Mouse (Mus musculus) kidney, embryonic 14.5 days (tissue): ENCODE data around the gene Gm47995. TPM values are rescaled to one million over a fixed set of nuclear protein-coding genes. Genes with fewer than 3 reads are reported as not detected.
"Not testable (repeated sequence)": the region's sequence is repeated elsewhere in the genome, so short reads cannot be mapped to it uniquely, and the experiment has no call there.

Experiments used
- ATAC-seq: fragments of 200-750 bp; cut with Nextera tagmentation; 2 replicates; pipeline ENCODE4 v1.8.0; 2017; ENCODE audit warnings: moderate number of reproducible peaks, mild to moderate bottlenecking, moderate TSS enrichment, moderate library complexity; ENCODE audit not compliant: low FRiP score, low TSS enrichment
- H3K27ac ChIP-seq: fragments of 300-500 bp; sonication (generic); 2 replicates; pipeline ENCODE4 v1.5.1; 2014; ENCODE audit warnings: low read depth, mild to moderate bottlenecking, low read length, moderate library complexity, mixed read lengths
- H3K27me3 ChIP-seq: fragments of 300-500 bp; sonication (generic); 2 replicates; pipeline ENCODE4 v1.6.1; 2014; ENCODE audit warnings: mild to moderate bottlenecking, low read length; ENCODE audit not compliant: control insufficient read depth, insufficient read depth
- H3K36me3 ChIP-seq: fragments of 300-500 bp; sonication (generic); 2 replicates; pipeline ENCODE4 v1.6.1; 2014; ENCODE audit warnings: low read length, mixed read lengths; ENCODE audit not compliant: control insufficient read depth, insufficient read depth
- H3K4me1 ChIP-seq: fragments of 300-500 bp; sonication (generic); 2 replicates; pipeline ENCODE4 v1.6.1; 2014; ENCODE audit warnings: low read length, mixed read lengths; ENCODE audit not compliant: control insufficient read depth, insufficient read depth
- H3K4me2 ChIP-seq: fragments of 300-500 bp; sonication (generic); replicated peaks from 2 replicates; pipeline ENCODE4 v1.6.1; 2014; ENCODE audit warnings: low read depth, mild to moderate bottlenecking, low read length
- H3K4me3 ChIP-seq: fragments of 300-500 bp; sonication (generic); 2 replicates; pipeline ENCODE4 v1.5.1; 2014; ENCODE audit warnings: mild to moderate bottlenecking, low read length
- H3K9ac ChIP-seq: fragments of 300-500 bp; sonication (generic); 2 replicates; pipeline ENCODE4 v1.6.1; 2014; ENCODE audit warnings: low read depth, mild to moderate bottlenecking, low read length, moderate library complexity
- H3K9me3 ChIP-seq: fragments of 300-500 bp; sonication (generic); 2 replicates; pipeline ENCODE4 v1.6.1; 2016; ENCODE audit warnings: low read length; ENCODE audit not compliant: control insufficient read depth
- WGBS: fragments of 180-500 bp; shearing (Covaris S2); extraction: QIAGEN DNeasy Blood & Tissue Kit; methylation state at CpG from one replicate; pipeline ENCODE4 v1.1.7; 2014; 5-methylcytosine and 5-hydroxymethylcytosine counted together
- polyA plus RNA-seq: library from polyadenylated mRNA; unstranded; fragments of >200 nt; fragmentation: Nextera tagmentation; extraction: Ambion mirVana; gene quantifications from 2 replicates; pipeline ENCODE4 v1.2.1, GENCODE M21; 2014

The Gm47995 gene
- polyA plus RNA-seq, 1 experiment from 2014 or later, result 0.34 TPM

DNA sequence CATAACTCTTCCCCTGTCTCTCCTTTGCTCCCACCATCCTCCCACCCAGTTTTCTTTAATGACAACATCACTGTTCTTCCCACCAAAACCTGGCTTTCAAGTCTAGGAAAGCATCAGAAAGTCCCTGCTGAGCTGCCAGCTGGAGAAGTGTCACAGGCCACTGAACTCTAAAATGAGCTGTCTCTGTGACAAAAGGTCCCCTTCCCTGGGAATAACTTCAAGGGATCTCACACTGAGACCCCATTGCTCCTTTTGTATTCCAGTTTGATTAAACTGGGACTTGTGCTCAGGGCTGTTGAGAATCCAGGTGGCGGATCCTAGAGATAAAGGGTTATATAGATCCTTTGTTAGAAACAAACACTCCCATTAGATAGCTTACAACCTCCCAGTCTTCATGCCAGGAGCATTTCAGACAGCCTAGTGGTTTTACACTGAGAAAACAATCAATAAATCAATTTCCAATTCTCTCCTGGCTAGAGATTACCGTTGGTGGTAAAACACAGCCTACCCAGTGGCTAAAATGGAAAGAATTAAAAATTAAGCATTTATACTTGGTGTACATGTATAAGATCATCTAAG lies 19.7 kb upstream of the Gm47995 start:
- no peak overlapping the region for H3K9ac ChIP-seq
- no peaks in the 10 kb centered on the region for H3K36me3 ChIP-seq
- H3K4me1 ChIP-seq, result 0 out of 2 replicates have a peak, but pooled peaks cover 4% of the 10 kb centered on the region
- H3K4me3 ChIP-seq, result no peak overlapping the region
- no peak overlapping the region; the same call in 1 of the 2 replicates for H3K27ac ChIP-seq
- H3K4me2 ChIP-seq, result no peak overlapping the region
- peak; percentile 26; the same call in 1 of the 2 replicates for ATAC-seq
- WGBS, result 46% methylated on average over 2 of the region's 2 CpGs
- H3K27me3 ChIP-seq, result no peaks in the 10 kb centered on the region
- no peaks in the 10 kb centered on the region for H3K9me3 ChIP-seq

DNA sequence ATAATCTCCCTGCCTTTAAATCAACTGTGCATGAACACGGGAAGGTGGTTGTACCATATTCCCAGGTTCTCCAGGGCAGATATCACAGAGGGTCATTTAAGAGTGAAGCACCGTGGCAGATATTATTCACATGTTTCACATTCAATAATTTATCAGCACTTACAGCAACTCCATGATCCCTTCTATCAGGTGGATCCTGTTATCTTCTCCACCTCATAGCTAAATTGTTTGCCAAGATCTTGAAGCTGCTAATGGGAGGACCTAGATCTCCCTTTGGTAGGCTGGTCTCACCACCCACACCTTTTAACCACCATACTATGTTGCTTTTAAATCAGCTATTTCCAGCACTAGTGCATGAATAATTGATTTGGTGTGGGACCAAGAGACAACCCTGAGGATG lies 18.1 kb upstream of the Gm47995 start:
- no peak overlapping the region for H3K9ac ChIP-seq
- H3K27ac ChIP-seq, result no peak overlapping the region
- no peak for ATAC-seq
- no peak overlapping the region for H3K4me3 ChIP-seq
- H3K9me3 ChIP-seq, result no peaks in the 10 kb centered on the region
- WGBS, result 77% methylated on average over 2 of the region's 2 CpGs
- H3K36me3 ChIP-seq, result no peaks in the 10 kb centered on the region
- no peaks in the 10 kb centered on the region for H3K27me3 ChIP-seq
- 0 out of 2 replicates have a peak, but pooled peaks cover 4% of the 10 kb centered on the region for H3K4me1 ChIP-seq
- H3K4me2 ChIP-seq, result no peak overlapping the region

DNA sequence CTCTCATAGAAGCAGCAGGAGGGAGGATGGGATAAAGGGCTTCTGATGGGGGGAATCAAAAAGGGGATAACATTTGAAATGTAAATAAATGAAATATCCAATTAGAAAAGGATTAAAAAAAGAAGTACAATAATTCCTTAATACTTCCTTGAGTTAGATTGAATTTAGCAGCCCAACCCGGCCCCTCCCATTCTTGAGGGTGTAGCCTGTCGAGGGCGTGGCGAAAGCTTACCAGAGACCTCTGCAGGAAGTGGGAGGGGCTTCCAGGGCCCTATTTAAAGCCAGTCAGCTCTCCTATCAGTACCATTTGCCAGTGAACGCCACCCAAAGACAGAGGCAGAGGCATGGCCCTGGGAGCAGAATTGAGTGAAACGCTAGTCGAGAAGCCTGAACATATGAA lies 16.0 kb upstream of the Gm47995 start, which contains the start of gene Gm47985:
Gene Gm47985 (plus strand): TSS at position 272 of the 400 bp plus-strand sequence.
- not testable (repeated sequence) for H3K4me2 ChIP-seq, H3K9ac ChIP-seq, H3K4me1 ChIP-seq, H3K27me3 ChIP-seq, ATAC-seq, H3K4me3 ChIP-seq, H3K9me3 ChIP-seq, H3K27ac ChIP-seq, H3K36me3 ChIP-seq
- no CpG with 5 or more reads among the region's 7 CpGs for WGBS

DNA sequence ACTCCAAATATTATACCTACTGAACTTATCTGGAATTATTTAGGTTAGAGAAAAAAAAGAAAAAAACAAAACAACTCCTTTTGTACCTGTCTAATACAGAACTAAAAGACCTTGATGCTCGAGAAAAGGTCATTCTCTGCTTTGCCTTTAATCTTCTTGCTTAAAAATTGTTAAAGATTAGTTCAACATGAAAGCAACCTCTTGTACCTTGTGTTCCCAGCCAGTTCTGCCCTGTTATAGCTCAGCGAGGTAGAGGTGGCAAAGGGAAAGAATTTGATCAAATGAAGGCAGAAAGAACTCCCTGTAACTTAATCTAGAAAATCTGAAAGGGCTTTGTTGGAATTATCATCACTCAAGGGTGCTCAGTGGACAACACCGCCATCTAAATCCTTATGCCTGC lies 12.1 kb upstream of the Gm47995 start:
- WGBS, result 74% methylated on average over 3 of the region's 3 CpGs
- not testable (repeated sequence) for H3K27me3 ChIP-seq, H3K36me3 ChIP-seq, H3K4me2 ChIP-seq, H3K4me1 ChIP-seq, H3K9me3 ChIP-seq, ATAC-seq, H3K4me3 ChIP-seq, H3K27ac ChIP-seq, H3K9ac ChIP-seq

DNA sequence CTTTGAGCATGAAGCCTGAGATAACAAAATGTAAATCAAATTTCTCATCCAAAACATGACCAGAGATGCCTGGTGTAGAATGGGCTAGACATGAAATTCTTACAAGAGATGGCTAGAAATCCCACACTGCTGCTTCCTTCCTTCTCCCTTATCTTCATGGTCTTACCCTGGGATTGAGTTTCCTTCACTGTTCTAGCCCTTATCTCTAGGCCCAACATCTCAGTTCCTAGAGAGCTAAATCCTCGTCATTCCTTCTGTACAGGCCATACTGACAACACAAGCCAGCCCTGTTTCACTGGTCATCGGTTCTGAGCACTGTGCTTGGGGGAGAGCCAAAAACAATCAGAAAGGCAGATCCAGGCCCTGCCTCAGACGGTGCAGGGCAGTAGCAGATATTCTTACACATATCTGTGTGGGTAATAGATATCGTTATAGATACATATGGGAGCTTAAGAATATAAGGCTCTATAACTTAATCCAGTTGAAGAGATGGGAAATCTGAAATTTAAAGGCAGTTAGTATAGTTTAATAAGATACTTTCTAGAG lies 11.3 kb upstream of the Gm47995 start:
- not testable (repeated sequence) for H3K4me1 ChIP-seq, ATAC-seq, H3K9me3 ChIP-seq, H3K9ac ChIP-seq, H3K27ac ChIP-seq, H3K4me3 ChIP-seq, H3K27me3 ChIP-seq, H3K4me2 ChIP-seq, H3K36me3 ChIP-seq
- WGBS, result 81% methylated on average over 4 of the region's 4 CpGs

DNA sequence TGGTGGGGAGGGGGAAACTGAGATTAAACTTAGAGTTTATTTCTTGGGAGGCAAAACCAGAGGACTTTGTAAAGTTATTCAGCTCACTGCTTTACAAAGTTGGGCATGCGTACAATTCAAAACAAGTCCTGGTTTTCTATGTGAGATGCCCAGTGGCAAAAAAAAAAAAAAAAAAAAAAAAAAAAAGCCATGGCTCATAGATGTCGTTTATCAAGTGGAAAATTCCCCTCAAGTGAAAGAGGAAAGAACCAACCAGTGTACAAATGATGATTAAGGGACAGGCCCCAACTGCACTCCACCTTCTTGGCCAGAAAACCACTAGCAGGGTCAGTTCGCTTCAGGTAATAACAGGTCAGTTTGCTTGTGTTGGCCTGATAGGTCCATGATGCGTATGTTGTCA lies 9.8 kb upstream of the Gm47995 start:
- Histone ChIP-seq H3K9me3 (no peaks in the 10 kb centered on the region), H3K4me2 (no peak overlapping the region), H3K4me3 (no peak overlapping the region), H3K36me3 (no peaks in the 10 kb centered on the region), H3K27ac (no peak overlapping the region), H3K9ac (no peak overlapping the region), H3K4me1 (no peaks in the 10 kb centered on the region), H3K27me3 (no peaks in the 10 kb centered on the region)
- WGBS, result 90% methylated on average over 4 of the region's 4 CpGs
- 0 out of 2 replicates have a peak, but pooled peaks have one; percentile 32 for ATAC-seq

DNA sequence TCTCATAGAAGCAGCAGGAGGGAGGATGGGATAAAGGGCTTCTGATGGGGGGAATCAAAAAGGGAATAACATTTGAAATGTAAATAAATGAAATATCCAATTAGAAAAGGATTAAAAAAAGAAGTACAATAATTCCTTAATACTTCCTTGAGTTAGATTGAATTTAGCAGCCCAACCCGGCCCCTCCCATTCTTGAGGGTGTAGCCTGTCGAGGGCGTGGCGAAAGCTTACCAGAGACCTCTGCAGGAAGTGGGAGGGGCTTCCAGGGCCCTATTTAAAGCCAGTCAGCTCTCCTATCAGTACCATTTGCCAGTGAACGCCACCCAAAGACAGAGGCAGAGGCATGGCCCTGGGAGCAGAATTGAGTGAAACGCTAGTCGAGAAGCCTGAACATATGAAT lies 6.2 kb upstream of the Gm47995 start, which contains the start of gene Gm8947:
Gene Gm8947 (plus strand): TSS at position 302 of the 400 bp plus-strand sequence.
- no CpG with 5 or more reads among the region's 7 CpGs for WGBS
- not testable (repeated sequence) for ATAC-seq, H3K9ac ChIP-seq, H3K4me3 ChIP-seq, H3K4me2 ChIP-seq, H3K27ac ChIP-seq, H3K4me1 ChIP-seq, H3K9me3 ChIP-seq, H3K36me3 ChIP-seq, H3K27me3 ChIP-seq

DNA sequence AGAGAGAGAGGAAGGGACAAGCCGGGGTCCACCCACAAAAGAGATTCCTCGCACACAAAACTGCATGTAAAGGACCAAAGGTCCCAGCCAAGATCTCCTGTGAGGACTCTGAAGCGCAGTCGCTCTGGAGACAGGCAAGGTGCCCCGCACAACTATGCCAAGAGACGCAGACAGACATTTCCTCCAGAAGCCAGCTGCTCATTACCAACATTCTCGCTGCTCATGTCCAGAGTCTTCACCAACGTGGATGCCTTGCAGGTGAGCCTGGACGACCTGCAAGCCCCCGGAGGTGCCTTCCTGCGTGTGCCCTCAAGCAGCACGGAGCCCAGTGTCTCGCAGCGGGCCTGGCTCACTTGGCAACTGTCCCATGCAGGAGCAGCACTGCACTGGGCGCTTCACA lies 5.5 kb upstream of the Gm47995 start:
- H3K4me1 ChIP-seq, H3K27ac ChIP-seq, H3K4me3 ChIP-seq, H3K9ac ChIP-seq, ATAC-seq, H3K27me3 ChIP-seq, H3K36me3 ChIP-seq, H3K4me2 ChIP-seq, H3K9me3 ChIP-seq: not testable (repeated sequence)
- 93% methylated on average over 14 of the region's 15 CpGs for WGBS

DNA sequence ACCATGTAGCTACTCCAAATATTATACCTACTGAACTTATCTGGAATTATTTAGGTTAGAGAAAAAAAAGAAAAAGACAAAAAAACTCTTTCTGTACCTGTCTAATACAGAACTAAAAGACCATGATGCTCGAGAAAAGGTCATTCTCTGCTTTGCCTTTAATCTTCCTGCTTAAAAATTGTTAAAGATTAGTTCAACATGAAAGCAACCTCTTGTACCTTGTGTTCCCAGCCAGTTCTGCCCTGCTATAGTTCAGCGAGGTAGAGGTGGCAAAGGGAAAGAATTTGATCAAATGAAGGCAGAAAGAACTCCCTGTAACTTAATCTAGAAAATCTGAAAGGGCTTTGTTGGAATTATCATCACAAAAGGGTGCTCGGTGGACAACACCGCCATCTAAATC lies 2.3 kb upstream of the Gm47995 start:
- H3K9ac ChIP-seq, H3K4me2 ChIP-seq, H3K27me3 ChIP-seq, H3K9me3 ChIP-seq, H3K4me1 ChIP-seq, ATAC-seq, H3K27ac ChIP-seq, H3K4me3 ChIP-seq, H3K36me3 ChIP-seq: not testable (repeated sequence)
- WGBS, result 81% methylated on average over 4 of the region's 4 CpGs
